Mouse (Mus musculus) kidney, postnatal 4 days (tissue): ENCODE data around the gene Susd1.

Experiments used
- DNase-seq, 2 experiments: peaks; one replicate each; pipeline ENCODE4 v3.0.0; 2021; ENCODE audit warnings: mixed read lengths in 2 of 2

The Susd1 gene

GRCm38 (mm10) chr4:59318602-59319001 lies 119.8 kb downstream of the Susd1 start:
- no peak for DNase-seq

GRCm38 (mm10) chr4:59315553-59316405 lies 122.7 kb downstream of the Susd1 start:
- DNase-seq: peak in 1 of 2 experiments; percentile 49

- DNase-seq: no peak
Observed at GRCm38 (mm10) chr4:59314939-59315552, 123.4 kb downstream of the Susd1 start.

GRCm38 (mm10) chr4:59312945-59313344 lies 125.5 kb downstream of the Susd1 start:
- DNase-seq: peak in 1 of 2 experiments; percentile 51

- no peak for DNase-seq
Observed at GRCm38 (mm10) chr4:59310590-59310989, 127.8 kb downstream of the Susd1 start.

- DNase-seq: no peak
Observed at GRCm38 (mm10) chr4:59307841-59308589, 130.4 kb downstream of the Susd1 start.

- DNase-seq: no peak
Observed at GRCm38 (mm10) chr4:59302387-59302786, 136.0 kb downstream of the Susd1 start.

- DNase-seq: no peak
Observed at GRCm38 (mm10) chr4:59301025-59301815, 137.2 kb downstream of the Susd1 start.

GRCm38 (mm10) chr4:59298719-59299496 lies 139.5 kb downstream of the Susd1 start:
- DNase-seq: no peak

- DNase-seq: no peak
Observed at GRCm38 (mm10) chr4:59295127-59295526, 143.3 kb downstream of the Susd1 start.

- no peak for DNase-seq
Observed at GRCm38 (mm10) chr4:59294661-59295060, 143.8 kb downstream of the Susd1 start.

- DNase-seq: peak in 1 of 2 experiments; percentile 10
Observed at GRCm38 (mm10) chr4:59291914-59292718, 146.3 kb downstream of the Susd1 start.

- DNase-seq: no peak
Observed at GRCm38 (mm10) chr4:59290972-59291576, 147.4 kb downstream of the Susd1 start.

GRCm38 (mm10) chr4:59287103-59287502 lies 151.3 kb downstream of the Susd1 start:
- DNase-seq: no peak

- peak; percentile 31 to 53 for DNase-seq
Observed at GRCm38 (mm10) chr4:59286351-59286750, 152.1 kb downstream of the Susd1 start.

- DNase-seq: no peak
Observed at GRCm38 (mm10) chr4:59282699-59283487, 155.5 kb downstream of the Susd1 start.

- DNase-seq: no peak
Observed at GRCm38 (mm10) chr4:59282137-59282536, 156.3 kb downstream of the Susd1 start.

GRCm38 (mm10) chr4:59280876-59281275 lies 157.6 kb downstream of the Susd1 start:
- no peak for DNase-seq

GRCm38 (mm10) chr4:59279111-59279510 lies 159.3 kb downstream of the Susd1 start:
- no peak for DNase-seq

GRCm38 (mm10) chr4:59278410-59278809 lies 160.0 kb downstream of the Susd1 start:
- no peak for DNase-seq
